Mouse (Mus musculus) small intestine, adult 2 months (tissue): Measurements from ENCODE around the gene Olfr1410. TPM values are rescaled to one million over a fixed set of nuclear protein-coding genes. Genes with fewer than 3 reads are reported as not detected.

Source experiments
- H3K27ac ChIP-seq: fragments of 200-500 bp; 2 replicates; pipeline ENCODE4 v1.5.1; 2012; ENCODE audit warnings: low read depth, low read length, control low read depth, inconsistent platforms; ENCODE audit not compliant: insufficient read depth
- H3K27me3 ChIP-seq: fragments of 200-500 bp; 2 replicates; pipeline ENCODE4 v1.6.1; 2012; ENCODE audit warnings: mild to moderate bottlenecking, moderate library complexity, low read length, inconsistent platforms; ENCODE audit not compliant: control insufficient read depth, insufficient read depth
- H3K36me3 ChIP-seq: fragments of 200-500 bp; 2 replicates; pipeline ENCODE4 v1.6.1; 2012; ENCODE audit warnings: mild to moderate bottlenecking, low read length, control low read depth, inconsistent platforms; ENCODE audit not compliant: control insufficient read depth, insufficient read depth
- H3K4me1 ChIP-seq: fragments of 200-500 bp; 2 replicates; pipeline ENCODE4 v1.6.1; 2012; ENCODE audit warnings: low read length, inconsistent platforms, mixed read lengths; ENCODE audit not compliant: control insufficient read depth, insufficient read depth, insufficient read length
- H3K4me3 ChIP-seq: fragments of 200-500 bp; 2 replicates; pipeline ENCODE4 v1.5.1; 2012; ENCODE audit warnings: low read depth, mild to moderate bottlenecking, control low read depth, inconsistent platforms, low read length, moderate library complexity
- CTCF ChIP-seq: fragments of 200-500 bp; IDR thresholded peaks from 2 replicates; pipeline ENCODE4 v1.5.1; 2012; ENCODE audit warnings: low read depth, mild to moderate bottlenecking, control low read depth, inconsistent platforms, low read length, moderate library complexity, mixed read lengths; ENCODE audit not compliant: insufficient replicate concordance, insufficient read length; ENCODE audit errors: extremely low read depth
- POLR2A ChIP-seq: fragments of 200-500 bp; IDR thresholded peaks from 2 replicates; pipeline ENCODE4 v1.6.1; 2012; ENCODE audit warnings: low read depth, mild to moderate bottlenecking, control low read depth, inconsistent platforms, low read length, moderate library complexity
- WGBS: fragments of 180-500 bp; shearing (Covaris S2); methylation state at CpG from one replicate; pipeline ENCODE4 v1.1.7; 2018; 5-methylcytosine and 5-hydroxymethylcytosine counted together
- polyA plus RNA-seq: library from polyadenylated mRNA; depleted of rRNA; stranded (reverse); fragments of >200 nt; gene quantifications from 2 replicates; pipeline ENCODE4 v1.2.3, GENCODE M21; 2012

Gene Olfr1410
- polyA plus RNA-seq, 1 experiment = not detected

DNA sequence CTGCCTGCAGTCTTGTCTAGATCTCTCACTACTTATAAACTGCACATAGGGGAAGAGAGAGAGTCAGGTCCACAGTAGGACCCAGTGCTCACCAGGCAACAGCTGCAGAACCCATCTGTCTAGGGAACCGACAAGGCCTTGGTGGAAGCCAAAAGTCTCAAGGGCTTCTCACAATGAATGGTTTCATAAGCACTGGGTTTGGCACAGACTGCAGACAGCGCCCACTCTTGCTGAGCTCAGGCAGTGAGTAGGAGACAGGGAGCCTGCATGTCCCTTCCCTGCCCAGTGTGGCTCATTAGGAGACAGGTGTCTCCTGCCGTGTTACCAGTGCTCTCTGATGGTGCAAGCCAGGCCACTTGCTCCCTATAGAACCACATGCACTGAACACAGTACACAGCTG, 32.6 kb downstream of the Olfr1410 start:
- Histone ChIP-seq H3K36me3 (peaks cover 16% of the 10 kb centered on the region; the same call in 1 of the 2 replicates), H3K4me1 (peaks cover 8% of the 10 kb centered on the region; the same call in 1 of the 2 replicates), H3K27ac (no peak overlapping the region), H3K27me3 (no peaks in the 10 kb centered on the region), H3K4me3 (no peak overlapping the region)
- no peak for TF ChIP-seq CTCF
- no peak for TF ChIP-seq POLR2A
- 78% methylated on average over 3 of the region's 3 CpGs for WGBS

DNA sequence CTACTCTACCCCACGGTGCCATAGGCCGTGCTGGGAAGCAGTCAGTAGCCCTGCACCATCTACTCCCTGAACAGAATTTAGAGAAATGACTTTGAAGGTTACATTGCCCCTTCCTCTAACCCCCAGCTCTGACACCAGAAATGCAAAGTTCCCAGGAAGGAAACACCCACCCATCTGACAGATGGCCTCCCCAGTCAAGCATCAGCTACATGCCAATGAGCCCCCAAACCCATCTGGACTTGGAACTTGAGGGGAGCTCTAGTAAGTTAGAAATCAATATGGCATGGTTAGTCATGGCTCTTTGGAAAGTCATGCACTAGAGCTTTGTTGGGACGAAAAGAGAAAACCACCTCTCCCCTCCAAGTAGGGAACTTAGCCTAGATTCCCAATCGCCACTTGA, 33.2 kb downstream of the Olfr1410 start:
- TF ChIP-seq POLR2A = no peak
- TF ChIP-seq CTCF = no peak
- H3K36me3 ChIP-seq = peaks cover 16% of the 10 kb centered on the region; the same call in 1 of the 2 replicates
- WGBS = 96% methylated on average over 4 of the region's 4 CpGs
- H3K4me1 ChIP-seq = peaks cover 8% of the 10 kb centered on the region; the same call in 1 of the 2 replicates
- no peak overlapping the region for H3K27ac ChIP-seq
- no peak overlapping the region for H3K4me3 ChIP-seq
- no peaks in the 10 kb centered on the region for H3K27me3 ChIP-seq

DNA sequence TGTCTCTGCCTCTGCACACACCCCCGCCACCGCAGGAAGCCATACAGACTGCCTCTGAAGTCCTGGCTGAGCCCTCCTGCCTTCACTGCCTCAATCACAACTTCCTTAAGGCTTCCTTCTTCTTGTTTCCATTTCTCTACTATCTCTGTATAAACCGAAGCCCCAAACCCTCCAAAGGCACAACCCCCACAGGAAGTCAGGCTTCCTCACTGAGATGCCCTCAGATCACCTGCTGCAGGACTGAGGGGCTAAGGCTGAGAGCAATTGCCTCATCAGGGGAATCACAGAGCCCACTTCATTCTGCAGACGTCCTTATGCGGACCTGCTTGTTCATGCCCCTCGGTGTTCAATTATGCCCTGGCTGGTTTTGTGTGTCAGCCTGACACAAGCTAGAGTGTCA, 34.8 kb downstream of the Olfr1410 start:
- H3K36me3 ChIP-seq = peaks cover 16% of the 10 kb centered on the region; the same call in 1 of the 2 replicates
- peaks cover 8% of the 10 kb centered on the region; the same call in 1 of the 2 replicates for H3K4me1 ChIP-seq
- no peak overlapping the region for H3K27ac ChIP-seq
- H3K4me3 ChIP-seq = 0 out of 2 replicates have a peak overlapping the region, but pooled peaks have one; percentile 4
- 79% methylated on average over 6 of the region's 6 CpGs for whole genome bisulfite sequencing
- no peaks in the 10 kb centered on the region for H3K27me3 ChIP-seq
- TF ChIP-seq CTCF (no peak), POLR2A (no peak)

DNA sequence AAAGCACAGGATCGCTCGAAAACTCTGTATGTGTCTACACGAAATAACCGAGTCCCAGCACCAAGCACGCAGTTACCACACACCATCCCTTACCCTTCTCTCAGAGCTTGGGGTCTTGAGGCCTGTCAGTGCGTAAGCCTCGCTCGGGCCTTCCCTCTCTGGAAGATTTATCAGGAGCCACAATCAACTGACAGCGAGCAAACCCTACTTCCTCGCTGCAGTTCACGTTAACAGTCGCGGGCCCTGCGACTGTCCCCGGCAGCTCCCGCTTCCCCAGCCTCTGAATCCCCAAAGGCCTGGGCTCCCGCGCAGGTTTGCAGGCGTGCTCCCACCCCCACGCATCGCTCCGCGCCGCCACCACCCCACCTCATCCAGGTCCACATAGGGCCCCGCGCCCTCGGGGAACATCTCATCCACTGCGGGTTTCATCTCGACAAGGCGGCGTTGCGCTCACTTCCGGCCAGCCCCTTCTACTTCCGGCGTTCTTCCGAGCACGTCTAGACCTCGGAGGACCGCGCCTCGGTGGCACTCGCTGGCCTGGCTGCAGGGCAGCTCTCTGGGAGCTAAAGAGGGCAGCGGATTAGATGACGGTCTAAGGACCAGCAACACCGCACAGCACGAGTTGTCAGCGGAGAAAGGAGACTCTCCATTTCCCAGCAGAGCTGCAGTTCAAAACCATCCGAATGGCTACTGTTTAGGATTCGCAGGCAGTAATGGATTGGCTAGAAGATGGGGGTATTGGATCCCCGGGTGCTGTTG, 36.1 kb downstream of the Olfr1410 start, which contains the start of gene Cops9:
Gene Cops9 (minus strand): TSS at position 472 of the 759 bp plus-strand sequence.
- TF ChIP-seq POLR2A = peak; percentile 81
- 0 out of 2 replicates have a peak, but pooled peaks have one; percentile 5 for TF ChIP-seq CTCF
- Histone ChIP-seq H3K4me3 (peak within 1 kb of the TSS; percentile 71), H3K27me3 (no peaks in the 10 kb centered on the region), H3K36me3 (peaks cover 11% of the 10 kb centered on the region; the same call in 1 of the 2 replicates), H3K4me1 (peaks cover 8% of the 10 kb centered on the region; the same call in 1 of the 2 replicates), H3K27ac (no peak within 1 kb of the TSS)
- 3% methylated on average over 50 of the region's 50 CpGs for WGBS

DNA sequence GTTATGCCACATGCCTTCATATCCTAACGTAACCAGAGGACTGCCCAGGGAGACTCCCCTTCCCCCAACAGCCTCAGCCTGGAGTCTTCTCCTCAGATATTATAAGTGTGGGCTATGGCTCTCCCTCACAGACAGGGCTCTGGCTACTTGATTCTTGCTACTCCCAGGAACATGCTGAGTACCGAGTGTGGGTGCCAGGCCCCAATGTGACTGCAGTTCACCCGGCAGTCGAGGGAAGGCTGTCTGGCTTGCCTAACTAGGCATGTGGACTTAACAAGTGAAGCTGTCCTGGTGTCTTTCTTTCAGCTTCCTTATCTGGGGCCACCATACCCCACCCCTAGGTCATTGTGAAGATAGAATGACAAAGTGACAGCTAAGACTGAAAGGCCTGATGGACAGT, 38.1 kb downstream of the Olfr1410 start:
- no peak for TF ChIP-seq CTCF
- no peak for TF ChIP-seq POLR2A

DNA sequence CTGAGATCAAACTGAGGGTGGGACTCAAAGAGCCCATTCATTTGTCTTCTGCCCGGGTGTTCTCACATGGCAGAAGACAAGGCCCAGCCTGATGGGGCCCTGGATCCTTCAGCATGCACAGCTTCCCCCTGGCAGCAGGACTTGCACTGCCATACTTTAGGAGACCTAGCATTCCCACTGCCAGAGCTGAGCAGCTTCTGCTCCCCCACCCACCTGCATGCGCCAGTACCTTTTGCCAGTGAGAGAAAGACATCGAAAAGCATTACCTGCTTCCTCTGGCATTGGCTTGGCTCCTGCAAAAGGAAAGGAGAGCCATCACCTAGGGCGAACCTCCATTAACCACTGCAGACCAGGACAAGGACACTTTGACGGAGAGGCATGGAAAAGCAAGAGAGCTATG, 39.3 kb downstream of the Olfr1410 start:
- Histone ChIP-seq H3K27ac (no peak overlapping the region), H3K4me1 (peaks cover 10% of the 10 kb centered on the region; the same call in 1 of the 2 replicates), H3K36me3 (no peaks in the 10 kb centered on the region), H3K27me3 (no peaks in the 10 kb centered on the region), H3K4me3 (no peak overlapping the region)
- TF ChIP-seq POLR2A = no peak
- TF ChIP-seq CTCF = no peak
- WGBS = 77% methylated on average over 5 of the region's 5 CpGs

More for the DNA sequence above, 38.1 kb downstream of the Olfr1410 start:
- WGBS = 68% methylated on average over 4 of the region's 4 CpGs
- Histone ChIP-seq H3K36me3 (no peaks in the 10 kb centered on the region; the same call in 1 of the 2 replicates), H3K27ac (no peak overlapping the region), H3K4me1 (peaks cover 10% of the 10 kb centered on the region; the same call in 1 of the 2 replicates), H3K27me3 (no peaks in the 10 kb centered on the region), H3K4me3 (no peak overlapping the region)

DNA sequence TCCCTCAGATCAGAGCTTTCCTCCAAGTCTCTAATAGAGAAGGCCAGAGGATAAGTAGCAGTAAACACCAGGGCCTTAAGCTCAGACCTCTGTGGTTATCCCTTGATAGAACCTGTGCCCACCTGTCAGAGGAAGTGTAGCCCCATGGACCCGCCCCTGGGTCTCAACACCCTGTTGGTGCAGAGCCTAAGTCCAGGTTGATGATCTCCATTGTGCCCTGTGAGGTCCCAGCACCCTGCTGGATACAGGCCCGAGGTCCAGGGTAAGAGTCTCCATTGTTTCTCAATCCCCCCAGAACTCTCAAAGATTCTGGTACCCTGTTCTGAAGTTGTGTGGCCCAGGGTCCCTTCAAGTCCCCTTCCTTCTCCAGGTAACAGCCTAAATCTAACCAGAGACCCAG, 40.5 kb downstream of the Olfr1410 start:
- Histone ChIP-seq H3K4me1 (peaks cover 5% of the 10 kb centered on the region; the same call in 1 of the 2 replicates), H3K4me3 (no peak overlapping the region), H3K27me3 (no peaks in the 10 kb centered on the region), H3K36me3 (no peaks in the 10 kb centered on the region), H3K27ac (no peak overlapping the region)
- no peak for TF ChIP-seq POLR2A
- no peak for TF ChIP-seq CTCF
- WGBS = 43% methylated on average over 2 of the region's 2 CpGs
